Mouse (Mus musculus): Measurements from ENCODE around the gene Nrn1l. TPM values are rescaled to one million over a fixed set of nuclear protein-coding genes. Genes with fewer than 3 reads are reported as not detected.

Nrn1l gene
- polyA plus RNA-seq, 1 experiment from 2014 or later: 0.30 TPM

DNA sequence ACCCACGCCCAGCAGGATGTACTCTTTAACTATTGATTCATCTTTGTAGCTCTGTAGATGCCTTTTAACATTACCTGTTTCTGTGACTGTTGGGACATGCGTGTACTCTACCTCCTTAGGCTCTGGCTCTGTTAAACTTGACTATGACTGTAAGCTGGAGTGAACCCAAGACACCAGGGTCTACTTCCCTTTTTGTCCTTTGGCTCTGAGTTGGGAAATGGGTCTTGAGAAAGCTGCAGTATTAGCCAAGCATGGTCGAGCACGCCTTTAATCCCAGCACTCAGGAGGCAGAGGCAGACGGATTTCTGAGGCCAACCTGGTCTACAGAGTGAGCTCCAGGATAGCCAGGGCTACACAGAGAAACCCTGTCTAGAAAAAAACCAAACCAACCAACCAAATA, 34.9 kb upstream of the Nrn1l start:
- 80% methylated on average over 5 of the region's 5 CpGs for WGBS
- ATAC-seq (replicated peaks): no peak
- Histone ChIP-seq H3K27me3 (replicated peaks) (no peaks in the 10 kb centered on the region), H3K4me3 (no peak overlapping the region), H3K27ac (no peak overlapping the region), H3K4me1 (peaks cover 69% of the 10 kb centered on the region), H3K9me3 (no peaks in the 10 kb centered on the region), H3K36me3 (replicated peaks) (no peaks in the 10 kb centered on the region), H3K4me2 (no peak overlapping the region), H3K9ac (no peak overlapping the region)

DNA sequence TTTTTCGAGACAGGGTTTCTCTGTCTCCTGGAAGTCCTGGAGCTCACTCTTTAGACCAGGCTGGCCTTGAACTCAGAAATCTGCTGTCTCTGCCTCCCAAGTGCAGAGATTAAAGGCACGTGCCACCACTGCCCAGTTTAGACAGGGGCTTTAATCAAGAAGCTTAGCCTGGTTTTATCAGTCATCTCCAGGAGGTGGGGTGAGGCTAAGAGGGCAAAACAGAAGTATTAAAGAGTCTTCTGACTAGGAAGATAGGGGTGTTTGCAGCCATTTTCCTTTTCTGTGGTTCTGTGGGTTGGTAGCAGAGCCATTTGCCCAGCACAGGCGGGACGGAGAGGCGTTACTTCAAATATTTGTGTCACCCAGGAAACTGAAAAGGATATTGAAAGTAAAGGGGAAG, 34.1 kb upstream of the Nrn1l start:
- Histone ChIP-seq H3K4me1 (peaks cover 75% of the 10 kb centered on the region), H3K27me3 (replicated peaks) (no peaks in the 10 kb centered on the region), H3K4me2 (peak overlapping the region; percentile 88), H3K27ac (no peak overlapping the region), H3K4me3 (no peak overlapping the region), H3K36me3 (replicated peaks) (no peaks in the 10 kb centered on the region), H3K9me3 (no peaks in the 10 kb centered on the region), H3K9ac (no peak overlapping the region)
- ATAC-seq (replicated peaks): no peak
- WGBS: 71% methylated on average over 5 of the region's 5 CpGs

DNA sequence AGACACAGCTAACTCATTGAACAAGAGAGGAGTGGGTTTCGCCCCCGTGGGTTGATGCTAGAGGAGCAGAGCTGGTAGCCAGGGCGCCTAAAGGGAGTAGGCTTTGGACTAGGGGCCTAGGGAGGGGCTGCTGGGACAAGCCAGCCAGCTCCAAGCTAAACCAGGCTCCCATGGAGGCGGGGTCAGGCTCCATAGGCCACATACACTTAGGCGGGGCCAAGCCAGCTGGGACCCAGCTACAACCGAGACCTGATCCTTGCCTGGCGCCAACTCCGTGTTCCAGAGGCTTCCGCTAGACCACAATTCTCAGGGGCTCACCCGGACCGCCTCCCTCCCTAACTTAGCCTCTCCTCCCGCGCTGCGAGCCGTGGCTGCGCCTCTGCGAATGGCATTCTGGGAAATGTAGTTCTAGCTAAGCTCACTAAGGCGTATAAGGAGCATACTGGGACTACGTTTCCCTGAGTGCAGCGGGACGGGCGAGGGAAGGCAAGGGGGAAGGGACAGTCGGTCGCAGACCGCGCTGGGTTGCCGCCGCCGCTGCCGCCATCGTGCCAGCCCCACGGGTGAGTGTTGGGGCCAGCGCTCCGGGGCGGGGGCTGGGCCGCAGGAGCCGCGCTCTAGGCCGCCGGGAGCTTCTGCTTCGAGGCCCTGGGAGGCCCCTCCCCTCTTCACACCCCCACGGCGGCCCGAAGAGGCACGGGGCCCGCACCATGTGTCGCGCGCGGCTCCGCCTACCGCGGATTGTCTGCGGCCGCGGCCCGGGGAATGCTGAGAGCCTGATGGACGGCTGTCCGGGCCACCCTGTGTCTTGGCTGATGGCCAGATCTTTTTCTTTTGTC, 33.0 kb upstream of the Nrn1l start, which contains the start of gene Nutf2:
Gene Nutf2, plus strand, starts transcription at position 438 of the 839 bp plus-strand sequence.
- H3K4me1 ChIP-seq: peaks cover 81% of the 10 kb centered on the region
- H3K4me3 ChIP-seq: peak within 1 kb of the TSS; percentile 83
- peak; percentile 97 for ATAC-seq (replicated peaks)
- peak within 1 kb of the TSS; percentile 88 for H3K4me2 ChIP-seq
- peak within 1 kb of the TSS; percentile 93 for H3K27ac ChIP-seq
- H3K27me3 ChIP-seq (replicated peaks): no peaks in the 10 kb centered on the region
- no peaks in the 10 kb centered on the region for H3K36me3 ChIP-seq (replicated peaks)
- WGBS: under 1% methylated on average over 56 of the region's 59 CpGs
- peak within 1 kb of the TSS; percentile 91 for H3K9ac ChIP-seq
- no peaks in the 10 kb centered on the region for H3K9me3 ChIP-seq

DNA sequence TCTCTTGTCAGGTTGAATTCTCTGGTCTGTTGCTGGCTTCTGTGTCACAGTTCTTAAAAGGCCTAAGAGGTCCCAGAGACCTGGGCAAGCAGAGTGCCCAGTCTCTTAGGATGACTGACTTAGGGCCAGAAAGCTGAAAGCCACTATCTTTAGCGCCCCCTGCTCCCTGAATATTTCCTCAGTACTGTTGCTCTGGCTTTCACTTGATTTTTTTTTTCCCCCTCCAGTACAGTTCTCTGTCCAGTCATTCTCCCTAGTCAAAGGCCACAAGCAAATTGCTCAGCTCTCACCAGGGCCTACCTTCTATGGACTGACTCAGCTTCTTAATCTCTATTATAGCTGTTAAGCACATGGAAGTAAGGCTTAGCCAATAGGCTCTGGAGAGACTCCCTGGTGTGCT, 31.4 kb upstream of the Nrn1l start:
- H3K4me2 ChIP-seq: peak overlapping the region; percentile 88
- peaks cover 74% of the 10 kb centered on the region for H3K4me1 ChIP-seq
- peak overlapping the region; percentile 83 for H3K4me3 ChIP-seq
- H3K9ac ChIP-seq: peak overlapping the region; percentile 91; the same call in 1 of the 2 replicates
- ATAC-seq (replicated peaks): no peak
- H3K36me3 ChIP-seq (replicated peaks): 0 out of 2 replicates have a peak, but pooled peaks cover 2% of the 10 kb centered on the region
- no peaks in the 10 kb centered on the region for H3K27me3 ChIP-seq (replicated peaks)
- 5% methylated on average over 1 of the region's 1 CpGs for WGBS
- H3K9me3 ChIP-seq: no peaks in the 10 kb centered on the region
- no peak overlapping the region for H3K27ac ChIP-seq

DNA sequence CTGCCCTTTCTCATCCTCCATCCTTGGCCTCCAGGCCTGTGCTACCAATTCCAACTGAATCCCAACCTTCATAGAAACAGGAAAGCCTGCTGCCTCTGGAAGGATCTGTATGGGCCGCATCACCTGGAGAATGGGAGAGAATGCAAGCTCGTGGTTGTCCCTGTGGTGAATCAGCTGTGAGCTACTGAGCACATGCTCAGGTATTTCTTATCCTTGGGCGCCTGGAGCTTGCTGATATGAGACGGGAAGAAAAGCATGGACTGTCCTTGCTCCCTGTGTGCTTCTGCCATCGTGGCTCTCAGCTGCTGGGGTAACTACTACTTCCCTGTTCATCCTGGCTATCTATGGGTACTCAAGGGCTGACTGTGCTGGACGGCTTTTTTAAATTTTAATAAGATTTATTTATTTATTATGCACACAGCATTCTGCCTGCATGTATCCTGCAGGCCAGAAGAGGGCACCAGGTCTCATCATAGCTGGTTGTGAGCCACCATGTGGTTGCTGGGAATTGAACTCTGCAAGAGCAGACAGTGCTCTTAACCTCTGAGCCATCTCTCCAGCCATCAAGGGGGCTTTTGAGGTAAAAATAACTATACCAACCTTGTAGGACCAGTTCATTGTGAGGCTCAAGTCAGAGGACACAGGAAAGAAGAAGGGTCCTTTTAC, 26.9 kb upstream of the Nrn1l start:
- Histone ChIP-seq H3K4me1 (peaks cover 37% of the 10 kb centered on the region), H3K4me3 (no peak overlapping the region), H3K36me3 (replicated peaks) (peaks cover 5% of the 10 kb centered on the region), H3K4me2 (no peak overlapping the region), H3K9me3 (no peaks in the 10 kb centered on the region), H3K27ac (no peak overlapping the region), H3K9ac (no peak overlapping the region), H3K27me3 (replicated peaks) (no peaks in the 10 kb centered on the region)
- 82% methylated on average over 6 of the region's 6 CpGs for WGBS
- no peak for ATAC-seq (replicated peaks)

DNA sequence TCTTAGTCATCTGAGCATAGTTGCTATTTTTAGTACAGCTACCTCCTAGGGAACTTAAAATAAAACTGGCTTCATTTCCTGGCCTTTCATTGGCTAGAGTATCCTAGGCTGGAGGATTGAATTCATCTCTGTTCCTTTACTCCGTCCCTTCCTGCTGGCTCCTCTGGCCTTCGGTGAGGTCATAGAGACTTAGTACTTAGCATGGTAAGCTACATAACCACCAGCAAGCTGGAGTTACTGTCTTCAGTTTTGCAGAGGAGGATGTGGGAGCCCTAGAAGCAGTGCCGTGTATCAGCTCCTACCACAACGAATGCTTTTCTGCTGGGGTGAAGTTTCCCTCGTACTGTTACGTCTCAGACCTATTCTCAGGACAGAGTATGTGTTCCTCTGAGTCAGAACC, 19.1 kb upstream of the Nrn1l start:
- Histone ChIP-seq H3K4me2 (no peak overlapping the region), H3K36me3 (replicated peaks) (peaks cover 31% of the 10 kb centered on the region), H3K27ac (no peak overlapping the region), H3K4me3 (no peak overlapping the region), H3K4me1 (no peaks in the 10 kb centered on the region), H3K9me3 (no peaks in the 10 kb centered on the region), H3K27me3 (replicated peaks) (no peaks in the 10 kb centered on the region), H3K9ac (no peak overlapping the region)
- 85% methylated on average over 6 of the region's 6 CpGs for WGBS
- no peak for ATAC-seq (replicated peaks)

DNA sequence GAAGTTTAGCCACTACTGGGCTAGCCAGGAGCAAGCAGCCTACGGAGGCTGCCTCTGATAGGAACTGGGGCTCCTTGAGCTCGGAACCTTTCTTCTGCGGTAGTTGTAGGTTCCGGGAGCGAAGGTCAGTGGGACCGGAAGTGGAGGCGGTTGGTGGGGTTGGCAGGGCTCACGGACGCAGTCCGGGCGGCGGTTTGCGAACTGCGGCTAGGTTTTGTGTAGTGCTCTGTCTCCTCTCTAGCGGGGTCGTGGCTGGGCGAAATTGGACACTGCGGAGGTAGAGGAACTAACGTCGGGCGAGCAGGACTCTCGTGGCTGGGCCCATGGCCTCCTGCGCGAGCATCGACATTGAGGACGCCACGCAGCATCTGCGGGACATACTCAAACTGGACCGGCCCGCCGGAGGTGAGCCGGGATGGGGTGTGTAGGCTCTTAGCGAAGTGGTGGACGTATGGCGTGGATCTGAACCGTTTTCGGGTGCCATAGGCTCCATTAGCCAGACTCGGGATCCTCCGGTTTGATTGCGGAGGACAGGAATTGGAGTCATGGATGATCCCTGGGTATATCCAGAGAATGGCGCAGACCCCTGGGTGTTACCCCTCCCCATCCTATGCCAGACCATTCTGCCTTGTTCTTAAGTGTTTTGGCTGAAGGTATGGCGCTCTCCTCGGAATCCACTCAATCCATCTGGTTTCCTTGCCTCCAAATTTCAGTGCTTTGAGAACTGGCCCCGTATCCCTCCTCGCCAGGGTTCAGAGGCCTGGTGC, 12.4 kb upstream of the Nrn1l start, which contains the start of gene Edc4:
Gene Edc4, plus strand, starts transcription at position 128 of the 767 bp plus-strand sequence.
- H3K27ac ChIP-seq: peak within 1 kb of the TSS; percentile 40; the same call in 1 of the 2 replicates
- no peaks in the 10 kb centered on the region for H3K27me3 ChIP-seq (replicated peaks)
- H3K36me3 ChIP-seq (replicated peaks): peaks cover 47% of the 10 kb centered on the region
- 1% methylated on average over 45 of the region's 45 CpGs for WGBS
- peak within 1 kb of the TSS; percentile 74 for H3K9ac ChIP-seq
- H3K9me3 ChIP-seq: no peaks in the 10 kb centered on the region
- H3K4me1 ChIP-seq: peaks cover 34% of the 10 kb centered on the region
- peak within 1 kb of the TSS; percentile 82 for H3K4me2 ChIP-seq
- ATAC-seq (replicated peaks): peak; percentile 91
- peak within 1 kb of the TSS; percentile 93 for H3K4me3 ChIP-seq

DNA sequence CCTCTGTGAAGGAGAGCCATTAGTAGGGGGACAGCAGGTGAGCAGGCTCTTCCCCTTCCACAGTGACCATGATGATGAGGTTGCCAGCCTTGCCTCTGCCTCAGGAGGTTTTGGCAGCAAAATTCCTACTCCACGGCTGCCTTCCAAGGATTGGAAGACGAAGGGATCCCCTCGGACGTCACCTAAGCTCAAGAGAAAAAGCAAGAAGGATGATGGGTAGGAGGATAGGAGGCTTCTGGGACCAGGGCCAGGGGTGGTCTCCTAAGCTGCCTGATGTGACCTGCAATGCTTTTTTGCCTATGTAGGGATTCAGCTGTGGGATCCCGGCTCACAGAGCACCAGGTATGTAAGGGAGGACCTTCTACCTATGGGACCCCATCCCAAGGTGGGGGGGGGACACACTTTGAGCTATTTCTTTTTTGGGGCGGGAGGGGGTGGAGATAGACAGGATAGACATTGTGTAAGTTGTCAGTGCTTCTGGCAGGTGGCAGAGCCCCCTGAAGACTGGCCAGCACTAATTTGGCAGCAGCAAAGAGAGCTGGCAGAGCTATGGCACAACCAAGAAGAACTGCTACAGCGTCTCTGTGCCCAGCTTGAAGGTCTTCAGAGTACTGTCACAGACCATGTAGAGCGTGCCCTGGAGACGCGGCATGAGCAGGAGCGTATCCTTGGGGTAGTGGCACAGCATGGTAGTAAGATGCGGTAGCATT, 3.5 kb upstream of the Nrn1l start:
- 92% methylated on average over 12 of the region's 12 CpGs for WGBS
- Histone ChIP-seq H3K9ac (no peak overlapping the region), H3K4me1 (peaks cover 6% of the 10 kb centered on the region; the same call in 1 of the 2 replicates), H3K9me3 (no peaks in the 10 kb centered on the region), H3K27ac (no peak overlapping the region), H3K36me3 (replicated peaks) (peaks cover 74% of the 10 kb centered on the region), H3K4me2 (no peak overlapping the region), H3K4me3 (no peak overlapping the region), H3K27me3 (replicated peaks) (no peaks in the 10 kb centered on the region)
- no peak for ATAC-seq (replicated peaks)

DNA sequence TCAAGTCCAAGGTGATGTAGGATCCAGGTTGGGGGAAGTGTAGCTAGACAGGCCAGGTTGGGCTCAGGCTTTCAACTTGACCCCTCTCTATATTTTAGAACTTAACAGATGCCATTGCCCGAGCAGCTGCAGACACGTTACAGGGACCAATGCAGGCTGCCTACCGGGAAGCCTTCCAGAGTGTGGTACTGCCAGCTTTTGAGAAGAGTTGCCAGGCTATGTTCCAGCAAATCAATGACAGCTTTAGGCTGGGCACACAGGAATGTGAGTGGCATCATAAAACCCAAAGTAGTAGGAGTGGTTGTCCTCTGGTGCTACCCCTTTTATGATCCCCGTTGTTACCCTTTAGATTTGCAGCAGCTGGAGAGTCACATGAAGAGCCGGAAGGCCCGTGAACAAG, 2.5 kb upstream of the Nrn1l start:
- H3K36me3 ChIP-seq (replicated peaks): peaks cover 64% of the 10 kb centered on the region
- 90% methylated on average over 6 of the region's 6 CpGs for WGBS
- no peak overlapping the region for H3K9ac ChIP-seq
- no peak overlapping the region for H3K4me2 ChIP-seq
- no peak overlapping the region for H3K27ac ChIP-seq
- H3K4me1 ChIP-seq: peaks cover 6% of the 10 kb centered on the region; the same call in 1 of the 2 replicates
- no peak for ATAC-seq (replicated peaks)
- no peak overlapping the region for H3K4me3 ChIP-seq
- no peaks in the 10 kb centered on the region for H3K9me3 ChIP-seq
- H3K27me3 ChIP-seq (replicated peaks): no peaks in the 10 kb centered on the region

DNA sequence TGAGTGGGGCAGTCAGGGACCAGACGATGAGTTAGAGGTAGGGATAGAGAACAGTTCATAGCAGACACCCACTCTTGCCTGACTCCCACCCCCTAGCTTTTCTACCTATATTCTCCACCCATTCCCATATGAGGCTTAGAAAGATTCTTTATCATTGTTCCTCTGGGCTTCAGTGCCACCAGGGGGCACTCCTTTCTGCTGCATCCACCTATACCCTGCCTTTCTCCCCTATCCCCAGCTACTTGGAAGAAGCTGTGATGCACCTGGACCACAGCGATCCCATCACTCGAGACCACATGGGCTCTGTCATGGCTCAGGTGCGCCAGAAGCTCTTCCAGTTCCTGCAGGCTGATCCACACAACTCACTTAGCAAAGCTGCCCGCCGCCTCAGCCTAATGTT, 935 bp upstream of the Nrn1l start:
- Histone ChIP-seq H3K27me3 (replicated peaks) (no peaks in the 10 kb centered on the region), H3K4me3 (no peak overlapping the region), H3K9ac (no peak overlapping the region), H3K27ac (no peak overlapping the region), H3K36me3 (replicated peaks) (peaks cover 50% of the 10 kb centered on the region), H3K4me2 (no peak overlapping the region), H3K9me3 (no peaks in the 10 kb centered on the region), H3K4me1 (peaks cover 6% of the 10 kb centered on the region; the same call in 1 of the 2 replicates)
- WGBS: 89% methylated on average over 6 of the region's 6 CpGs
- no peak for ATAC-seq (replicated peaks)

DNA sequence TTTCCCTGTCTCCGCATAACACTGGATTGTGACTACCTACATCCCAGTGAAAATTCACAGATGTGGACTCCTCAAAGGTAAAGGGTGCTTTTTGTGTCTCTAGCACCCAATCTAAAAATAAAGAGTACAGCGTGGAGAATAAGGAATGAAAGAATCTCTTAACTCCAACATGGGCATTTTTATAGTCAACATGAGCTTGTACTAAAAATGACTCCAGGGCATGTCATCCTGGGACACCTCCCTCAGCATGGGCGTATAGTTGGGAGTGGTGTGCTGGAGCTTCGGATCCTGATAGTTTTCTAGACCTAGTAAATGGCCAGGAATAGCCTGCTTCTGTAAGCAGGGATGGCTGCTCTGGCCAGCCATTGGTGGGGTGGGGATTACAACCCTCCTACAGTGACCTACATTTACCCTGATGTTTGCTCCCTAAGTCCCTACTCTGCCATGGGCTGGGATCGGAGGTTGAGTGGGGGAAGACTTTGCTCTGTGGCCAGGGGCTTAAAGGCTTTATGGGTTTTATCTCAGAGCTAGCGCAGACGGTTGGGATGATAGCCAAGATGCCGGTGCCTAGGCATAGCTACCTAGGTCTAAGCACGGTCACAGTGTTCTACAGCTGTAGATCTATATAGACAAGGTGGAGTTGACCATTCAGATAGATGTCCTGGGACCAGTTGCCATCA, 4.6 kb downstream of the Nrn1l start:
- Histone ChIP-seq H3K4me2 (no peak overlapping the region), H3K36me3 (replicated peaks) (peaks cover 3% of the 10 kb centered on the region; the same call in 1 of the 2 replicates), H3K9me3 (no peaks in the 10 kb centered on the region), H3K27ac (no peak overlapping the region), H3K27me3 (replicated peaks) (no peaks in the 10 kb centered on the region), H3K4me1 (peaks cover 16% of the 10 kb centered on the region), H3K4me3 (no peak overlapping the region), H3K9ac (no peak overlapping the region)
- ATAC-seq (replicated peaks): no peak
- 82% methylated on average over 9 of the region's 9 CpGs for WGBS

Data from midbrain, embryonic 15.5 days (tissue).